Mouse (Mus musculus): ENCODE data around the gene Shpk. TPM values are rescaled to one million over a fixed set of nuclear protein-coding genes. Genes with fewer than 3 reads are reported as not detected.

The Shpk gene
- polyA plus RNA-seq (2012; rRNA removed), result 10.3 and 10.8 TPM in 2 replicates

GRCm38 (mm10) chr11:73199230-73199712, at the start of gene Shpk:
Gene Shpk (plus strand): TSS chr11:73199460.

DNA sequence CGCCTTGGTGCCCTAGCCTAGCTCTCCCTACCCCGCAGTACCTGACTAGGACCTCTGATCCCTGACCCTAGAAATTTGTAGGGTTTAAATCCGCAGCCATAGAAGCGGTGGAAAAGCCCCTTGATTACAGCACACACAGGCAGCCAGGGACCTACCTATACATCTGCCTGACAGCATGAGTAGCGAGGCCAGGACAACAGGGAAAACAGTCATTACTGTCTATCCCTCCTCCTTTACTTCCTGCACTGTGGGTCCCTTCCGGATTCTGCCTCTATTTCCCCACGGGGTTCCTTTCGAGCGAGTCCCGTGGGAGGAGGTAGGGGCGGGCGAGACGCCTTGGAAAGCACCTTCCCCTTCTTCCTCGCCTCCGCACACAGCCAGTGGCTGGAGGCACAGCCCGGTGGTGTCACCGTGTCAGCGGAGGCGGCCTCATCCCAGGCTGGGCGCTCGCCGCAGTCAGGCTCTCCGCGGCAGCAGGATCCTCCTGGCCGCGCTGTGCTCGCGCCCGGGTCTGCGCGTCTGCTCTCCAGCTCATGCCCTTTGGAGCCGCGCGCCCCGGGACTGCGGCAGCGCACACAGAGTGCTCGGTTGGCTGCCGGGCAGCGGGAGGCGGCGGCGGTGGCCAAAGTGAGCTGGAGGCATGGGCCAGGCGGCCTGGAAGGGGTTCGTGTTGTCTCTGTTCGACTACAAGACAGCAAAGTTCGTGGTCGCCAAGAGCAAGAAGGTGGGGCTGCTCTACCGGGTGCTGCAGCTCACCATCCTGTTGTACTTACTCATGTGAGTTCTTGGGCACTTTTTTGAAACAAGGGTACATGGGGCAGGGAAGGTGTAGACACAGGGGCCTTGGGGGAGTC, 39.1 kb upstream of the Shpk start, which contains the start of gene P2rx5:
P2rx5 (plus strand) TSS at position 465 of the 854 bp plus-strand sequence.

GRCm38 (mm10) chr11:73176608-73177508, 22.4 kb upstream of the Shpk start, which contains the start of the genes Emc6 and Tax1bp3:
Gene Emc6 (minus strand): TSS chr11:73177037.
Gene Tax1bp3 (plus strand): TSS chr11:73177083.

GRCm38 (mm10) chr11:73198603-73199229, 544 bp upstream of the Shpk start, which contains the start of gene Ctns:
Gene Ctns (minus strand): TSS chr11:73199042.

GRCm38 (mm10) chr11:73233992-73234391, 34.7 kb downstream of the Shpk start, which contains the start of gene Trpv1:
Gene Trpv1 (plus strand): TSS chr11:73234292.

GRCm38 (mm10) chr11:73267267-73267666, 68.0 kb downstream of the Shpk start, which contains the start of gene Trpv3:
Gene Trpv3 (plus strand): TSS chr11:73267388.

Other genes starting within 250 kb of the Shpk start
- gene Atp2a3, start 238.3 kb upstream of the Shpk start, polyA plus RNA-seq (2012; rRNA removed), result 753 and 794 TPM in 2 replicates
- 2.6 and 5.2 TPM in 2 replicates for gene P2rx1, start 200.4 kb upstream of the Shpk start, polyA plus RNA-seq (2012; rRNA removed)
- 3.2 and 3.6 TPM in 2 replicates for gene Camkk1, start 180.5 kb upstream of the Shpk start, polyA plus RNA-seq (2012; rRNA removed)
- 1.6 and 1.8 TPM in 2 replicates for gene Ncbp3, start 151.7 kb upstream of the Shpk start, polyA plus RNA-seq (2012; rRNA removed)
- 1.7 and 2.6 TPM in 2 replicates for gene Itgae, start 108.9 kb upstream of the Shpk start, polyA plus RNA-seq (2012; rRNA removed)
- 2.3 and 2.8 TPM in 2 replicates for gene Haspin, start 61.2 kb upstream of the Shpk start, polyA plus RNA-seq (2012; rRNA removed)
- 0.34 and 0.62 TPM in 2 replicates for gene P2rx5, start 39.0 kb upstream of the Shpk start, polyA plus RNA-seq (2012; rRNA removed)
- 63.2 and 64.3 TPM in 2 replicates for gene Emc6, start 22.4 kb upstream of the Shpk start, polyA plus RNA-seq (2012; rRNA removed)
- 147 and 171 TPM in 2 replicates for gene Tax1bp3, start 22.4 kb upstream of the Shpk start, polyA plus RNA-seq (2012; rRNA removed)
- 17.0 and 18.3 TPM in 2 replicates for gene Ctns, start 418 bp upstream of the Shpk start, polyA plus RNA-seq (2012; rRNA removed)
- gene Trpv1, start 34.8 kb downstream of the Shpk start, polyA plus RNA-seq (2012; rRNA removed), result 0.41 and 0.50 TPM in 2 replicates
- gene Trpv3, start 67.9 kb downstream of the Shpk start, polyA plus RNA-seq (2012; rRNA removed), result 4.7 and 7.5 TPM in 2 replicates
- gene Aspa, start 130.1 kb downstream of the Shpk start, polyA plus RNA-seq (2012; rRNA removed), result 0.41 TPM in 2 replicates
- not detected in 2 replicates for gene Gm49340, start 130.3 kb downstream of the Shpk start, polyA plus RNA-seq (2012; rRNA removed)
- gene Spata22, start 130.3 kb downstream of the Shpk start, polyA plus RNA-seq (2012; rRNA removed), result not detected in 2 replicates
- 0.10 TPM in 1 of 2 replicates, not detected in the other for gene Olfr20, start 151.3 kb downstream of the Shpk start, polyA plus RNA-seq (2012; rRNA removed)
- not detected in 2 replicates for gene Olfr376, start 171.8 kb downstream of the Shpk start, polyA plus RNA-seq (2012; rRNA removed)
- not detected in 2 replicates for gene Olfr1, start 200.2 kb downstream of the Shpk start, polyA plus RNA-seq (2012; rRNA removed)
- not detected in 2 replicates for gene Olfr378, start 229.0 kb downstream of the Shpk start, polyA plus RNA-seq (2012; rRNA removed)

All from colon, adult 2 months (tissue).